Mouse (Mus musculus) neural tube, embryonic 11.5 days (tissue): ENCODE measurements around the gene Mfsd4b1. TPM values are rescaled to one million over a fixed set of nuclear protein-coding genes. Genes with fewer than 3 reads are reported as not detected.
"Not testable (repeated sequence)": the region's sequence is repeated elsewhere in the genome, so short reads cannot be mapped to it uniquely, and the experiment has no call there.

Experiments used
- ATAC-seq: fragments of 200-750 bp; cut with Nextera tagmentation; 2 replicates; pipeline ENCODE4 v1.8.0; 2017; ENCODE audit warnings: moderate number of reproducible peaks, mild to moderate bottlenecking, moderate TSS enrichment, moderate library complexity; ENCODE audit not compliant: insufficient read depth, low FRiP score, low TSS enrichment
- DNase-seq: peaks from one replicate; pipeline ENCODE4 v3.0.0-alpha.2; 2015; ENCODE audit warnings: low spot score
- H3K27ac ChIP-seq: fragments of 300-500 bp; sonication (generic); 2 replicates; pipeline ENCODE4 v1.5.1; 2014; ENCODE audit warnings: low read depth, mild to moderate bottlenecking, low read length
- H3K27me3 ChIP-seq: fragments of 300-500 bp; sonication (generic); 2 replicates; pipeline ENCODE4 v1.6.1; 2014; ENCODE audit warnings: mild to moderate bottlenecking, low read length, mixed read lengths; ENCODE audit not compliant: control insufficient read depth, insufficient read depth
- H3K36me3 ChIP-seq: fragments of 300-500 bp; sonication (generic); 2 replicates; pipeline ENCODE4 v1.6.1; 2014; ENCODE audit warnings: mild to moderate bottlenecking, low read length, moderate library complexity, mixed read lengths; ENCODE audit not compliant: control insufficient read depth, insufficient read depth
- H3K4me1 ChIP-seq: fragments of 300-500 bp; sonication (generic); 2 replicates; pipeline ENCODE4 v1.6.1; 2014; ENCODE audit warnings: low read length, mixed read lengths; ENCODE audit not compliant: control insufficient read depth, insufficient read depth
- H3K4me2 ChIP-seq: fragments of 300-500 bp; sonication (generic); 2 replicates; pipeline ENCODE4 v1.6.1; 2014; ENCODE audit warnings: low read depth, mild to moderate bottlenecking, moderate library complexity
- H3K4me3 ChIP-seq: fragments of 300-500 bp; sonication (generic); 2 replicates; pipeline ENCODE4 v1.5.1; 2014; ENCODE audit warnings: low read depth, low read length
- H3K9ac ChIP-seq: fragments of 300-500 bp; sonication (generic); 2 replicates; pipeline ENCODE4 v1.6.1; 2014; ENCODE audit warnings: mild to moderate bottlenecking, low read length
- H3K9me3 ChIP-seq: fragments of 300-500 bp; sonication (generic); 2 replicates; pipeline ENCODE4 v1.6.1; 2016; ENCODE audit warnings: low read length; ENCODE audit not compliant: control insufficient read depth
- WGBS: fragments of 180-500 bp; shearing (Covaris S2); extraction: QIAGEN DNeasy Blood & Tissue Kit; methylation state at CpG from one replicate; pipeline ENCODE4 v1.1.7; 2014; 5-methylcytosine and 5-hydroxymethylcytosine counted together
- polyA plus RNA-seq: library from polyadenylated mRNA; unstranded; fragments of >200 nt; fragmentation: Nextera tagmentation; extraction: Ambion mirVana; gene quantifications from 2 replicates; pipeline ENCODE4 v1.2.1, GENCODE M21; 2014

The Mfsd4b1 gene
- polyA plus RNA-seq, 1 experiment from 2014 or later: not detected

DNA sequence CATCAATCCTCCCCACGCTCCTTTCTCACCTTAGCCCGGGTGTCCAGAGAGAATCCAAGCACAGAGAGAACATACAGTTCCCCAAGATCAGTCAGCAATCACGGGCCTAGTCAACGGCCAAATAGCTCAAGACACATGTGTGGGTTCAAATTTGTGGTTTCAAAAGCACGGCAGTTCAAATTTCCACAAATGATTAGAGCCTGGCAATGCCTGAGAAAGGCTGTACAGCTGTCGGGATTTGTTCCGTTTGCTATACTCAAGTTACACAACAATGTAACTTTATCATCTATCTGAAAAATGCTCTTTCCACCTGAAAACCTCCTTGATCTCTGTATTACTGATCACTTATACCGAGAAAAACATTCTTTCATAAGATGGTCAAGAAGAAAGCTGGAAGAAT lies 492 bp upstream of the Mfsd4b1 start:
- no peaks in the 10 kb centered on the region for H3K27me3 ChIP-seq
- ATAC-seq: no peak
- H3K9ac ChIP-seq: no peak overlapping the region
- no peaks in the 10 kb centered on the region for H3K9me3 ChIP-seq
- no peak overlapping the region for H3K27ac ChIP-seq
- WGBS: 76% methylated on average over 8 of the region's 8 CpGs
- no peaks in the 10 kb centered on the region for H3K4me1 ChIP-seq
- H3K36me3 ChIP-seq: no peaks in the 10 kb centered on the region
- DNase-seq: no peak
- peak overlapping the region; percentile 60 for H3K4me3 ChIP-seq
- peak overlapping the region; percentile 93 for H3K4me2 ChIP-seq

DNA sequence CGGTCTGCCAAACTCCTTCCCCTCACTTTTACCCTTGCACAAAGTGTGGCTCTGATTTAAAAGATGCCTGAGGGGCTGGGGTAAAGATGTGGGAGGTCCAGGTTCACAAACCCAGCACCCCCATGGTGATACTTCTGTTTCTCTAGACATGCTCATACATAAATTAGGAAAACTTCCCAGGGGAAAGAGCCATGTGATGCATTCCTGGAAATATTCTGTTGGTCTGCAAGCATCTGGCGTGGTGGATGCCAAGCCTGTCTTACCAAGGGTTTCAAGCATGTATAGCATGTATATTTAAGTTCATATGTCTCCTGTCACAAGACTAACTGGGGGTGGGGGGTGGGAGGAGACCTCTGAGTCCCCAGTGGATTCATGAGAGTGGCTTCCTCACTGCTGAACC lies 4.7 kb downstream of the Mfsd4b1 start:
- WGBS: 68% methylated on average over 2 of the region's 2 CpGs
- no peak for ATAC-seq
- no peak overlapping the region for H3K9ac ChIP-seq
- H3K4me3 ChIP-seq: no peak overlapping the region
- no peaks in the 10 kb centered on the region for H3K4me1 ChIP-seq
- H3K27me3 ChIP-seq: no peaks in the 10 kb centered on the region
- no peak overlapping the region for H3K27ac ChIP-seq
- H3K9me3 ChIP-seq: no peaks in the 10 kb centered on the region
- no peak overlapping the region for H3K4me2 ChIP-seq
- no peaks in the 10 kb centered on the region for H3K36me3 ChIP-seq
- no peak for DNase-seq

DNA sequence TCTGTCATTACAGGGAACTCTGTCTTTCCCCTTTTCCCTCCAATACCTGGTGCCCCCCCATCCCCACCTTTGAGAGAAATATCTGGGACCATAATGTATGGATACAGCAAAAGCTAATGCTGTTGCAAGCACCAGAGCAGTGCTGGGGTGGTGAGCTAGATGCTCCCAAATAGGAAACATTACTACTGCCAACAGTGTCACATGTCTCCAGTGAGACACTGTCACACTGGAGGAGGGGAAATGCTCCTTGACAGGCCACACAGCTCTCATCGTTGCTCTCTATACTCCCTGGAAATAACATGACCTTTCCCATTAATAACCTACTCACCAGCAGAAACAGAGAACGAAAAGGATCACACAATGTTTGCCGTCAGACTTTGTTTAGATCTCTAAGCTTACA lies 5.6 kb downstream of the Mfsd4b1 start:
- Histone ChIP-seq H3K9ac (no peak overlapping the region), H3K4me3 (no peak overlapping the region), H3K4me1 (no peaks in the 10 kb centered on the region), H3K27me3 (no peaks in the 10 kb centered on the region), H3K9me3 (no peaks in the 10 kb centered on the region), H3K4me2 (no peak overlapping the region), H3K27ac (no peak overlapping the region), H3K36me3 (no peaks in the 10 kb centered on the region)
- DNase-seq (no peak), ATAC-seq (no peak)
- 79% methylated on average over 3 of the region's 3 CpGs for WGBS

DNA sequence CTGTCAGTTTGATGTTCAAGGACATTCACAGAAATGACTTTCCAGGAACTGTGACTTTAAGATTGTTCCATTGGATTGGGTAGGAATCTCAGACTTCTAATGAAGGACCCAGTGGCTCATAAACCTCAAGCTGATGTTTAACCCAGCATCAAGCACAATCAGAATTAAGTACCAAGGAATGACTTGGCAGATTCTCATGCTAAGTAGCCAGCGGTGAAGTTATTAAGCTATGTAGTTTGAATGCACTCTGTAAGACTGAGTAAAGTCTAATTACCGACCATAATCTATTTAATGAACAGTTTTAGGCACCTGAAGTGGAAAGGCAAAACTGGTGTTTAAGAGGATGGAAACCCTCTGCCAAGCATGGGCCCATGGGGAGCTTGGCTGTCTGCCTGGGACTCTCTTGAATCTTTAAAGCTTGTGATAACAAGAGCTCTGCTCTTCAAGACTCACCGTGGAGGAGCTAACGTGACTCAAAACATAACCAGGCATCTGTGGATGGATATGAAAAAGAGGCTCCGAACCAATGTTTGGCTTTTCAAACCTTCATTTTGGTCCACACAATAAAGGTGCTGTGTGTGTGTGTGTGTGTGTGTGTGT lies 6.7 kb downstream of the Mfsd4b1 start:
- no peaks in the 10 kb centered on the region for H3K36me3 ChIP-seq
- H3K27me3 ChIP-seq: no peaks in the 10 kb centered on the region
- no peak overlapping the region for H3K4me3 ChIP-seq
- DNase-seq (no peak), ATAC-seq (no peak)
- H3K4me2 ChIP-seq: no peak overlapping the region
- WGBS: 93% methylated on average over 5 of the region's 5 CpGs
- H3K4me1 ChIP-seq: no peaks in the 10 kb centered on the region
- no peak overlapping the region for H3K9ac ChIP-seq
- H3K9me3 ChIP-seq: no peaks in the 10 kb centered on the region
- H3K27ac ChIP-seq: no peak overlapping the region

DNA sequence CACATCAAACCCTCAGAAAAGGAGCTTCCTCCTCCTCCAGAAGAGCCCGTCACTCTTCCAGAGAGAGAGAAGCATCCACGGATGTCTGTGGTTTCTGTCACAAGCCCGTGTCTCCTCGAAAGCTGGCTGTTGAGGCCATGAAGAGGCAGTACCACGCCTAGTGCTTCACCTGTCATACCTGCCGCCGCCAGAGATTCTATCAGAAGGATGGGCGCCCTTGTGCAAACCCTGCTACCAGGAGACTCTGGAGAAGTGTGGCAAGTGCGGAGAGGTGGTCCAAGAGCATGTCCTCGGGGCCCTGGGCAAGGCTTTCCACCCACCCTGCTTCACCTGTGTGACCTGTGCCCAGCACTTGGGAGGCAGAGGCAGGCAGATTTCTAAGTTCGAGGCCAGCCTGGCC lies 15.5 kb downstream of the Mfsd4b1 start:
- ATAC-seq (no peak), DNase-seq (no peak)

DNA sequence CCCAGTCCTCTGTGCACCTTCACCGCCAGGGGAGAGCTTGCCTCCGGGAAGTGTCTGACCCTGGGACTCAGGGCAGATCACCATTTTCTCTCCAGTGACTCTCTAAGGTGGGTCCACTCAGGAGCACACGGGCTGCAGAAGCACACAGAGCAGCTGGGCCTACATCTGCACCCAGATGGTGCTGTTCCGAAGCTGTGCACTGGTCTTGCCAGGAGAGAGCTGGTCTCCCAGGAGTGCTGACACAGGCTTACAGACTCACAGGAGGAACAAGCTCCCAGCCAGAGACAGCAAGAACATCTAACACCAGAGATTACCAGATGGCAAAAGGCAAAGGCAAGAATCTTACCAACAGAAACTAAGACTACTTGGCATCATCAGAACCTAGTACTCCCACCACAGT lies 16.2 kb downstream of the Mfsd4b1 start:
- H3K4me1 ChIP-seq, H3K27ac ChIP-seq, DNase-seq, H3K36me3 ChIP-seq, H3K9ac ChIP-seq, H3K27me3 ChIP-seq, H3K9me3 ChIP-seq, H3K4me3 ChIP-seq, ATAC-seq, H3K4me2 ChIP-seq: not testable (repeated sequence)
- 84% methylated on average over 4 of the region's 4 CpGs for WGBS

More for the DNA sequence above, 15.5 kb downstream of the Mfsd4b1 start:
- Histone ChIP-seq H3K36me3 (no peaks in the 10 kb centered on the region), H3K27me3 (no peaks in the 10 kb centered on the region), H3K27ac (no peak overlapping the region), H3K4me2 (no peak overlapping the region), H3K4me1 (no peaks in the 10 kb centered on the region), H3K9ac (no peak overlapping the region), H3K9me3 (no peaks in the 10 kb centered on the region), H3K4me3 (no peak overlapping the region)
- 87% methylated on average over 11 of the region's 11 CpGs for WGBS

DNA sequence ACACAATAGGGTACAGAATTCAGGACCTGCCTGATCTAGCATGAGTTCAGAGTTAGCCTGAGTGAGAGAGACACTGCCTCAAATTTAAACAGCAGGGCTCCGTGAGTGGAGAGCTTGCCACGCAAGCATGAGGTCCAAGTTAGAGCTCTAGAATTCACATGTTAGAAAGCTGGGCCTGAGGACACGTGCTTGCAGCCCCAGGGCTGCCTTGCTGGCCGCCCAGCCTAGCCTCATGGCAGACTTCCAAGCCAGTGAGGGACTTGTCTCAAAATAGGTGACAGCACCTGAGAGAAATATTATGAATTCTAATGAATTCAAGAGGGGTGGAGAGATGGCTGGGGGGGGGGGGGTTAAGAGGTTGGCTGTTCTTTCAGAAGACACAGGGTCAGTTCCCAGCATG lies 17.1 kb downstream of the Mfsd4b1 start:
- Histone ChIP-seq H3K27ac (no peak overlapping the region), H3K9me3 (no peaks in the 10 kb centered on the region), H3K4me1 (no peaks in the 10 kb centered on the region), H3K4me2 (no peak overlapping the region), H3K9ac (no peak overlapping the region), H3K36me3 (no peaks in the 10 kb centered on the region), H3K27me3 (no peaks in the 10 kb centered on the region), H3K4me3 (no peak overlapping the region)
- ATAC-seq: no peak
- no peak for DNase-seq
- 84% methylated on average over 4 of the region's 4 CpGs for WGBS

DNA sequence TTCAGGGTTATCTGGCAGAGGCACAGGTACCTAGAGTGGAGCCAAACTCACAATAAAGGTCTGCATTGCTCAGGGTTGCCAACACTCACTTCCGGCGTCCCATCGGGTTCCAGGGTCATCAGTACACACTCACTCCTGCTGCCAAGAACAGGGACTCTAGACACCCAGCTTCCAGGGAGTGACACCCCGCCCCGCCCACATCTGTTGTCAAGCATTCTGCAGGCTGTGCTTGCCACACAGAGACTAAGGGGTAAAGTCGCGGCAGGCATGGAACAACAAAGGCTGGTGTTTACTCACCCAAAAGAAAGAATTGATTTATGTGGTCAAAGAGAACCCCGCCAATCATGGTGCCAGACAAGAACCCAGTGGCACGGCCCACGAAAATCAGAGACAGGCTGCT lies 18.1 kb downstream of the Mfsd4b1 start:
- DNase-seq: no peak
- no peak for ATAC-seq
- no peak overlapping the region for H3K27ac ChIP-seq
- no peaks in the 10 kb centered on the region for H3K36me3 ChIP-seq
- no peaks in the 10 kb centered on the region for H3K27me3 ChIP-seq
- no peak overlapping the region for H3K4me3 ChIP-seq
- no peaks in the 10 kb centered on the region for H3K4me1 ChIP-seq
- no peak overlapping the region for H3K9ac ChIP-seq
- 62% methylated on average over 10 of the region's 10 CpGs for WGBS
- no peaks in the 10 kb centered on the region for H3K9me3 ChIP-seq
- no peak overlapping the region for H3K4me2 ChIP-seq

DNA sequence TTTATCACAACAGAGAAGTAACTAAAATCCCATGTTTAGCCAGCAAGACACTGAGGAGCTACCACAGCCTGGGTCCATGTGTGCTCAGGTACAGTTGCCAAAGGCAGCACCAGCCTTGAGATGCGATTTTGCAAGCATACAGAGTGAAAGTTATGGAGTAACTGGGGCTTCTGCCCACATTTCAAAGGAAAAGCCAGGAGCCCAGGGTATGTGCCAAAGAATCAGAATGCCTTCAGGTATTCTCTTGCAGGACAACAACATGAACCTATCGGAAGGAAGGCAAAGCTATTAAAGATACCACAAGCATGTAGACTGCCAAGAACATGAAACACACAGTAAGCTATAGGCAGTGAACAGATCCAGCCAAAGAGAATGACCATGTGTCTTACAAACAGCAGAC lies 24.3 kb downstream of the Mfsd4b1 start:
- ATAC-seq (no peak), DNase-seq (no peak)
- no peak overlapping the region for H3K4me2 ChIP-seq
- no peak overlapping the region for H3K9ac ChIP-seq
- no peak overlapping the region for H3K4me3 ChIP-seq
- no peaks in the 10 kb centered on the region for H3K27me3 ChIP-seq
- no peak overlapping the region for H3K27ac ChIP-seq
- H3K36me3 ChIP-seq: no peaks in the 10 kb centered on the region
- no peaks in the 10 kb centered on the region for H3K4me1 ChIP-seq
- no peaks in the 10 kb centered on the region for H3K9me3 ChIP-seq
- WGBS: 91% methylated on average over 2 of the region's 2 CpGs
